Mouse (Mus musculus): ENCODE measurements around the gene Alg2. TPM values are rescaled to one million over a fixed set of nuclear protein-coding genes. Genes with fewer than 3 reads are reported as not detected.
A peak's percentile ranks its signal among the peaks of the same experiment; 100 is the strongest.

Gene Alg2
- polyA plus RNA-seq, 1 experiment = 14.3 TPM

- no peak overlapping the region for H3K4me3 ChIP-seq (ENCODE audit: insufficient read depth, poor library complexity, severe bottlenecking)
- H3K27me3 ChIP-seq (ENCODE audit: control insufficient read depth, insufficient read depth, insufficient read length) = no peaks in the 10 kb centered on the region
- H3K36me3 ChIP-seq (ENCODE audit: control insufficient read depth, insufficient read depth) = peaks cover 64% of the 10 kb centered on the region
- H3K79me3 ChIP-seq (ENCODE audit: low read depth) = peaks cover 31% of the 10 kb centered on the region
- peaks cover 58% of the 10 kb centered on the region for H3K79me2 ChIP-seq (ENCODE audit: control insufficient read depth, insufficient read depth)
- TF ChIP-seq MYOG (IDR thresholded peaks at IDR 0.05; ENCODE audit: control insufficient read depth, extremely low read depth, insufficient read length) (no peak), CEBPB (IDR thresholded peaks at IDR 0.05; ENCODE audit: low read depth) (no peak), USF1 (IDR thresholded peaks at IDR 0.05; ENCODE audit: low read depth) (no peak), MYOD1 (IDR thresholded peaks at IDR 0.05; ENCODE audit: control insufficient read depth, insufficient read length, low read depth) (no peak), MAX (IDR thresholded peaks at IDR 0.05) (no peak), FOSL1 (IDR thresholded peaks at IDR 0.05; ENCODE audit: insufficient read depth, low read length, poor library complexity, severe bottlenecking) (no peak), CTCF (IDR thresholded peaks at IDR 0.05; ENCODE audit: control insufficient read depth, insufficient read depth, insufficient read length) (no peak)
- no peak overlapping the region for H3ac ChIP-seq (ENCODE audit: control insufficient read depth, insufficient read length, low read depth)
Measured at GRCm38 (mm10) chr4:47477539-47477938, 3.4 kb upstream of the Alg2 start.

- Histone ChIP-seq H3K36me3 (ENCODE audit: control insufficient read depth, insufficient read depth) (peaks cover 64% of the 10 kb centered on the region), H3K79me3 (ENCODE audit: low read depth) (peaks cover 40% of the 10 kb centered on the region), H3K79me2 (ENCODE audit: control insufficient read depth, insufficient read depth) (peaks cover 74% of the 10 kb centered on the region), H3ac (ENCODE audit: control insufficient read depth, insufficient read length, low read depth) (peak overlapping the region; percentile 78), H3K4me3 (ENCODE audit: insufficient read depth, poor library complexity, severe bottlenecking) (peak overlapping the region; percentile 89), H3K27me3 (ENCODE audit: control insufficient read depth, insufficient read depth, insufficient read length) (no peaks in the 10 kb centered on the region)
- TF ChIP-seq USF1 (IDR thresholded peaks at IDR 0.05; ENCODE audit: low read depth) = no peak
Measured at GRCm38 (mm10) chr4:47474730-47475643, 854 bp upstream of the Alg2 start.

- Histone ChIP-seq H3K36me3 (ENCODE audit: control insufficient read depth, insufficient read depth) (peaks cover 64% of the 10 kb centered on the region), H3K79me3 (ENCODE audit: low read depth) (peaks cover 40% of the 10 kb centered on the region), H3ac (ENCODE audit: control insufficient read depth, insufficient read length, low read depth) (peak overlapping the region; percentile 88), H3K79me2 (ENCODE audit: control insufficient read depth, insufficient read depth) (peaks cover 71% of the 10 kb centered on the region), H3K27me3 (ENCODE audit: control insufficient read depth, insufficient read depth, insufficient read length) (no peaks in the 10 kb centered on the region), H3K4me3 (ENCODE audit: insufficient read depth, poor library complexity, severe bottlenecking) (peak overlapping the region; percentile 89)
- no peak for TF ChIP-seq MAX (IDR thresholded peaks at IDR 0.05)
- no peak for TF ChIP-seq FOSL1 (IDR thresholded peaks at IDR 0.05; ENCODE audit: insufficient read depth, low read length, poor library complexity, severe bottlenecking)
- TF ChIP-seq CEBPB (IDR thresholded peaks at IDR 0.05; ENCODE audit: low read depth) = no peak
- no peak for TF ChIP-seq MYOD1 (IDR thresholded peaks at IDR 0.05; ENCODE audit: control insufficient read depth, insufficient read length, low read depth)
- TF ChIP-seq USF1 (IDR thresholded peaks at IDR 0.05; ENCODE audit: low read depth) = no peak
- TF ChIP-seq CTCF (IDR thresholded peaks at IDR 0.05; ENCODE audit: control insufficient read depth, insufficient read depth, insufficient read length) = no peak
- no peak for TF ChIP-seq MYOG (IDR thresholded peaks at IDR 0.05; ENCODE audit: control insufficient read depth, extremely low read depth, insufficient read length)
Measured at GRCm38 (mm10) chr4:47473586-47473967, 556 bp downstream of the Alg2 start.

- H3K27me3 ChIP-seq (ENCODE audit: control insufficient read depth, insufficient read depth, insufficient read length) = no peaks in the 10 kb centered on the region
- TF ChIP-seq CEBPB (IDR thresholded peaks at IDR 0.05; ENCODE audit: low read depth) (no peak), MYOG (IDR thresholded peaks at IDR 0.05; ENCODE audit: control insufficient read depth, extremely low read depth, insufficient read length) (no peak), CTCF (IDR thresholded peaks at IDR 0.05; ENCODE audit: control insufficient read depth, insufficient read depth, insufficient read length) (no peak), USF1 (IDR thresholded peaks at IDR 0.05; ENCODE audit: low read depth) (no peak), MYOD1 (IDR thresholded peaks at IDR 0.05; ENCODE audit: control insufficient read depth, insufficient read length, low read depth) (no peak)
- H3K4me3 ChIP-seq (ENCODE audit: insufficient read depth, poor library complexity, severe bottlenecking) = no peak overlapping the region
- no peak overlapping the region for H3ac ChIP-seq (ENCODE audit: control insufficient read depth, insufficient read length, low read depth)
- peaks cover 6% of the 10 kb centered on the region for H3K79me3 ChIP-seq (ENCODE audit: low read depth)
- peaks cover 54% of the 10 kb centered on the region for H3K36me3 ChIP-seq (ENCODE audit: control insufficient read depth, insufficient read depth)
- peaks cover 13% of the 10 kb centered on the region for H3K79me2 ChIP-seq (ENCODE audit: control insufficient read depth, insufficient read depth)
Measured at GRCm38 (mm10) chr4:47467196-47467595, 6.9 kb downstream of the Alg2 start.

GRCm38 (mm10) chr4:47449586-47450522, 24.3 kb downstream of the Alg2 start:
- peaks cover 14% of the 10 kb centered on the region for H3K27me3 ChIP-seq (ENCODE audit: control insufficient read depth, insufficient read depth, insufficient read length)
- H3K4me3 ChIP-seq (ENCODE audit: insufficient read depth, poor library complexity, severe bottlenecking) = no peak overlapping the region
- TF ChIP-seq CTCF (IDR thresholded peaks at IDR 0.05; ENCODE audit: control insufficient read depth, insufficient read depth, insufficient read length) (no peak), USF1 (IDR thresholded peaks at IDR 0.05; ENCODE audit: low read depth) (no peak), MYOD1 (IDR thresholded peaks at IDR 0.05; ENCODE audit: control insufficient read depth, insufficient read length, low read depth) (no peak)
- H3K79me2 ChIP-seq (ENCODE audit: control insufficient read depth, insufficient read depth) = no peaks in the 10 kb centered on the region
- no peaks in the 10 kb centered on the region for H3K79me3 ChIP-seq (ENCODE audit: low read depth)
- no peak overlapping the region for H3ac ChIP-seq (ENCODE audit: control insufficient read depth, insufficient read length, low read depth)
- H3K36me3 ChIP-seq (ENCODE audit: control insufficient read depth, insufficient read depth) = no peaks in the 10 kb centered on the region

All from C2C12 (cell line).